Mouse (Mus musculus): Measurements from ENCODE around the gene Bola1. TPM values are rescaled to one million over a fixed set of nuclear protein-coding genes. Genes with fewer than 3 reads are reported as not detected.

Bola1 gene
- total and polyA plus RNA-seq, 2 experiments from 2014 or later, result 40.4 to 63.0 TPM

DNA sequence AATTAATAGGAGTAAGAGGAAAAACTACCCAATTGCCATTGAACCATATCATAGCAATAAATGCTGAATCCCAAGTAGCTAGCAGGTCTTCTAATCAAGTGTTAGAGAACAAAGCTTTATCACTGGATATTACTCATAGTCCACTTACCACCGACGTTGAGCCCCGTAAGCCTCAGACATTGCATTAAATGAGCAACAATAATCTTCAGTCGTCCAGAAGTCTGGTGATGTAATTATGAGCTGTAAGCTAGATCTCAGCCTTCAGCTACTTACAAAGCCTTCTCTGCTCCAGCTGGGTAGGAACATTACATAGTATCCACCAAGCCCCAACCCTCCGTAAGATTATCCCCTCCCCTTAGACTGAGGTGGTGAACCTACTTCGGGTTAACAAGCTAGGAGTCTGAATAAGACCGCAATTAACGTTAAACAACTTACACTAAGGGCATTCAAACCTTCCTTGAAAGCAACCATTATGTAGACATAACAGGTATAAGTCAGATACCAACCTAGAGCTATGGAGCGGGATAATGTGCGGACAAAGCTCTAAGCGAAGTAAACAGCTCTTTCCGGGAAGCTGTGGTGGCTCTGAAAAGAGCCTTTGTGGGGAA lies 18.5 kb upstream of the Bola1 start:
- H3K4me2 ChIP-seq (ENCODE audit: low read depth, low read length), result peak overlapping the region; percentile 52
- no peaks in the 10 kb centered on the region for H3K4me1 ChIP-seq (ENCODE audit: insufficient read depth, low read length)
- H3K27me3 ChIP-seq (ENCODE audit: insufficient read depth, low read length), result no peaks in the 10 kb centered on the region
- 4% methylated on average over 12 of the region's 12 CpGs for WGBS
- DNase-seq (ENCODE audit: low spot score), result peak; percentile 22
- no peak for ATAC-seq
- TF ChIP-seq CTCF (IDR thresholded peaks at IDR 0.05; ENCODE audit: low read depth), result no peak
- H3K9me3 ChIP-seq (ENCODE audit: low read length), result no peaks in the 10 kb centered on the region
- H3K9ac ChIP-seq (replicated peaks; ENCODE audit: low read length), result peak overlapping the region; percentile 51
- no peak overlapping the region for H3K27ac ChIP-seq
- peak overlapping the region; percentile 35 for H3K4me3 ChIP-seq (ENCODE audit: low read length)
- H3K36me3 ChIP-seq (ENCODE audit: insufficient read depth, low read length), result no peaks in the 10 kb centered on the region

DNA sequence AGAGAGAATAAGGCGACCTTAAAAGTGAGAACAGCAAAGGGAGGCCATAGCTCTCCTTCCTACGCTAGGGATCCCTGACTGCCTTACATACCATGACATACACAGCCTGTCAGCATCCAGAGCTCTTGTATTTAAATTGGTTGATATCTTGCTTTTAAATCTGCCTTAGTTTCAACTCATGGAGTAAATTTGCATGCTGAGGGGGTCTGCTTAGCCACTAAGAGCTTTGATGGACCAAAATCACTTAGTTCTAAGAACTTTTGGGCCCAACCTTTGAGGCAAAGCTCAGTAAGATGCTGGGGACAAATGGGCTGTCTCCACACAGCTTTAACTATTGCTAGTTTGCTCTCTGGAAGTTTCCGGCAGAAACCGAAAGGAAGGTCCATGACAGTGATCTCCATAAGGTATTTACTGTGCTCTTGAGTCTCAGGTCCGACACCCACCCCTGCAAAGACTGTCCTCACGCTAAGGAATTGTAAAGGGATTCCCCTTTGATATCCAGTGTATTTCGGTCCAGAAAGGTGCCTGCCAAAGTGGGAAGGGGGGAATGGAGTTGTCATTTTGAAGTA lies 17.9 kb upstream of the Bola1 start:
- no peaks in the 10 kb centered on the region for H3K9me3 ChIP-seq (ENCODE audit: low read length)
- no peaks in the 10 kb centered on the region for H3K4me1 ChIP-seq (ENCODE audit: insufficient read depth, low read length)
- H3K27ac ChIP-seq, result no peak overlapping the region
- ATAC-seq, result no peak
- H3K27me3 ChIP-seq (ENCODE audit: insufficient read depth, low read length), result no peaks in the 10 kb centered on the region
- peak overlapping the region; percentile 52 for H3K4me2 ChIP-seq (ENCODE audit: low read depth, low read length)
- 30% methylated on average over 7 of the region's 7 CpGs for WGBS
- no peak for TF ChIP-seq CTCF (IDR thresholded peaks at IDR 0.05; ENCODE audit: low read depth)
- H3K36me3 ChIP-seq (ENCODE audit: insufficient read depth, low read length), result no peaks in the 10 kb centered on the region
- DNase-seq (ENCODE audit: low spot score), result peak; percentile 7
- peak overlapping the region; percentile 35 for H3K4me3 ChIP-seq (ENCODE audit: low read length)
- no peak overlapping the region for H3K9ac ChIP-seq (replicated peaks; ENCODE audit: low read length)

DNA sequence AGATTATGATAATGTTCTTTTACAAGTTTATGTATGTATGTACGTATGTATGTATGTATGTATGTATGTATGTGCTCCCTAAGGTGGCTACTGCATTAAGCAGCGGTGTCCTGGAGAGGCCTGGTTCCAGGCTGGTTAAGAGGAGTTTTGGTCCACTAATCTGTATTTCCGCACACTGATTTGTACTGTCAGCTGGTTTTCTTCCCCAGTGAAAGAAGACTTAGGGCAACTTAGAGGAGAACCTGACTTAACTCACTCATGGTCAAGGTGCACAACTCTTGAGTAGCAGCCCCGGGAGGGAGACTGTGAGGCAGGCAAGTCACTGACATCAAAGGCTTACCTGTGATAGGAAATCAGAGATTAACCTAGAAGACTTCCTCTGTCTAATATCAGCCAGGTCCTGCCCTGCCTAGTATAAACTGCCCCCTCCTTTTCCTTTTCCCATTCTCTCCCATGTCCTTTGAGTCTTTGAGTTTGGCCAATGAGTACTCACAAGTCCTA lies 17.4 kb upstream of the Bola1 start:
- WGBS, result 79% methylated on average over 4 of the region's 4 CpGs
- Histone ChIP-seq H3K27ac (no peak overlapping the region), H3K27me3 (ENCODE audit: insufficient read depth, low read length) (no peaks in the 10 kb centered on the region), H3K4me2 (ENCODE audit: low read depth, low read length) (peak overlapping the region; percentile 52), H3K9ac (replicated peaks; ENCODE audit: low read length) (no peak overlapping the region), H3K9me3 (ENCODE audit: low read length) (no peaks in the 10 kb centered on the region), H3K4me3 (ENCODE audit: low read length) (no peak overlapping the region), H3K36me3 (ENCODE audit: insufficient read depth, low read length) (no peaks in the 10 kb centered on the region), H3K4me1 (ENCODE audit: insufficient read depth, low read length) (no peaks in the 10 kb centered on the region)
- DNase-seq (ENCODE audit: low spot score) (no peak), ATAC-seq (no peak)
- TF ChIP-seq CTCF (IDR thresholded peaks at IDR 0.05; ENCODE audit: low read depth), result no peak

GRCm38 (mm10) chr3:96235836-96236235 lies 16.3 kb upstream of the Bola1 start:
- ATAC-seq, result no peak

GRCm38 (mm10) chr3:96234914-96235313 lies 15.4 kb upstream of the Bola1 start:
- DNase-seq (ENCODE audit: low spot score) (no peak), ATAC-seq (no peak)
- no peak overlapping the region for H3K9ac ChIP-seq (replicated peaks; ENCODE audit: low read length)
- no peaks in the 10 kb centered on the region for H3K27me3 ChIP-seq (ENCODE audit: insufficient read depth, low read length)
- no peak overlapping the region for H3K4me2 ChIP-seq (ENCODE audit: low read depth, low read length)
- no peaks in the 10 kb centered on the region for H3K4me1 ChIP-seq (ENCODE audit: insufficient read depth, low read length)
- 89% methylated on average over 2 of the region's 2 CpGs for WGBS
- no peaks in the 10 kb centered on the region for H3K9me3 ChIP-seq (ENCODE audit: low read length)
- no peak overlapping the region for H3K27ac ChIP-seq
- no peak overlapping the region for H3K4me3 ChIP-seq (ENCODE audit: low read length)
- H3K36me3 ChIP-seq (ENCODE audit: insufficient read depth, low read length), result no peaks in the 10 kb centered on the region
- peak; percentile 8; the same call in 1 of the 2 replicates for TF ChIP-seq CTCF (IDR thresholded peaks at IDR 0.05; ENCODE audit: low read depth)

More at GRCm38 (mm10) chr3:96235836-96236235, 16.3 kb upstream of the Bola1 start:
- WGBS, result 57% methylated on average over 3 of the region's 3 CpGs
- no peaks in the 10 kb centered on the region for H3K27me3 ChIP-seq (ENCODE audit: insufficient read depth, low read length)
- H3K27ac ChIP-seq, result no peak overlapping the region
- no peak overlapping the region for H3K9ac ChIP-seq (replicated peaks; ENCODE audit: low read length)
- no peak overlapping the region for H3K4me3 ChIP-seq (ENCODE audit: low read length)
- no peak overlapping the region for H3K4me2 ChIP-seq (ENCODE audit: low read depth, low read length)
- H3K36me3 ChIP-seq (ENCODE audit: insufficient read depth, low read length), result no peaks in the 10 kb centered on the region
- no peaks in the 10 kb centered on the region for H3K4me1 ChIP-seq (ENCODE audit: insufficient read depth, low read length)
- no peak for TF ChIP-seq CTCF (IDR thresholded peaks at IDR 0.05; ENCODE audit: low read depth)
- no peaks in the 10 kb centered on the region for H3K9me3 ChIP-seq (ENCODE audit: low read length)
- DNase-seq (ENCODE audit: low spot score), result no peak

DNA sequence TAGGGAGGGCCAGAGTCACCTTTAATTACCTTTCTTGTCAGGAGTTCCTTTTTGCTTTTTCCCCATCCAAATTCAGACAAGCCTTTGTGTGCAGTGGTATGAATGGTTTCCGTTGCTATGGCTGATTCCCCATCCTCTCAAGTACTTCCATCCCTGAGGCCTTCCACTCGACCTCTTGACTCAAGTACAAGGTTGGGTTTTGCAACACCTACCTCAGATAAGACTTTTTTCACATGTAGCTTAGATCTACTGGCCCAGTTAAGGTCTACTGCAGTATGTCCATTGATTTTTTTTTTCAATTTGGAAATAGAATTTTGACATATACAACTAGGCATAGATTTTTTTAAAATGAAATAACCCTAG lies 12.2 kb upstream of the Bola1 start:
- no peak for TF ChIP-seq CTCF (IDR thresholded peaks at IDR 0.05; ENCODE audit: low read depth)
- Histone ChIP-seq H3K4me1 (ENCODE audit: insufficient read depth, low read length) (no peaks in the 10 kb centered on the region), H3K36me3 (ENCODE audit: insufficient read depth, low read length) (no peaks in the 10 kb centered on the region), H3K27me3 (ENCODE audit: insufficient read depth, low read length) (no peaks in the 10 kb centered on the region), H3K27ac (no peak overlapping the region), H3K9me3 (ENCODE audit: low read length) (no peaks in the 10 kb centered on the region), H3K4me3 (ENCODE audit: low read length) (no peak overlapping the region), H3K9ac (replicated peaks; ENCODE audit: low read length) (no peak overlapping the region), H3K4me2 (ENCODE audit: low read depth, low read length) (no peak overlapping the region)
- DNase-seq (ENCODE audit: low spot score) (no peak), ATAC-seq (no peak)
- WGBS, result 56% methylated on average over 2 of the region's 2 CpGs
